Mouse (Mus musculus): ENCODE data around the gene Ppp5c. TPM values are rescaled to one million over a fixed set of nuclear protein-coding genes. Genes with fewer than 3 reads are reported as not detected.

The Ppp5c gene
- polyA plus RNA-seq, 1 experiment from 2014 or later: 101 TPM

DNA sequence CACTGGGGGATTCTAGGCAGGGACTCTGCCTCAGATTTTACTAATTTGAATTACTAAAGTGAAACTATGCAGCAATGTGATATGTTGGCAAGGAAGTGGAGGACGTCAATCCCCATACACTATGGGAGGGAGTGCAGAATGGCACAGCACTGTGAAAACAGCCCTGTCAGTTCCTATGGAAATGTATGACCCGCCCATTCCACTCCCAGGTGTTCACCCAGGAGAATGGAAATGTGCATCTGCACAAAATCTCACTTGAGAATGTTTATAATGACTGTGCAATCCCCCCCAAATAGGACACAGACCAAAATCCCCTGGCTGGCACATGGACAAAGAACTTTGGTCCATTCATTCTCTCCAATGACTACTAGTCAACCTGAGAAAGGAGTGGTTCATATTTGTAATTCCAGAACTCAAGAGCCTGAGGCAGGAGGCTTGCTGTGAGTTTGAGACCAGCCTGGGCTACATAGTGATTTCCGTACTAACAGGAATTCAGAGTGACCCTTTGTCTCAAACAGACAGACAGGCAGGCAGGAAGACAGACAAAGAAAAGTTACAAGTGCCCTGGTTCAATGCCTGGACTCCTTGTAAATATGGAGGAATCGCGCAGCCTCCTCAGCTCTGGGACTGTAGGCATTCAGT, 19.4 kb upstream of the Ppp5c start:
- WGBS: 90% methylated on average over 5 of the region's 5 CpGs
- H3K27me3 ChIP-seq (replicated peaks; ENCODE audit: control insufficient read depth, insufficient read depth, low read length): no peaks in the 10 kb centered on the region
- no peak overlapping the region for H3K4me3 ChIP-seq (ENCODE audit: low read depth, low read length)

DNA sequence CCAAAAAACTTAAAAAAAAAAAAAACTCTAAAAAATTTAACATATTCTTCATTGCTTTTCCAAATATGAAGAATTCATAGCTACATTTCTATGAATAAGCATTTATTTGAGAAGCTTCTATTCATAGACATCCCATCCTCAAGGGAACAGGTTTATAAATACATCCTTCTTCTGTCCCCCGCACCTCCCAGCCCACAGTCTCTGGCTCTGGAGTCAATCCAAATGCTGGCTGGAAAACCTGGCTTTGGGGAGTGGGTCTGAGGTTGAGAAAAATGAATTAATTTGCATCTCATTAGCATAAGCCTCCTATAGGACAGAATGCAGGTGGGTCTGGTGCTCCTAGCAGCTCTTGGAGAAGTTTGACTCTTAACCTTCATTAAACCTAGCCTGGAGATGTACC, 18.0 kb upstream of the Ppp5c start:
- Histone ChIP-seq H3K4me2 (ENCODE audit: low read length) (no peak overlapping the region), H3K9ac (ENCODE audit: low read length) (no peak overlapping the region), H3K4me1 (replicated peaks; ENCODE audit: control insufficient read depth, insufficient read depth, low read length) (no peaks in the 10 kb centered on the region), H3K36me3 (ENCODE audit: control insufficient read depth, insufficient read depth, low read length) (peaks cover 78% of the 10 kb centered on the region), H3K27ac (ENCODE audit: low read depth) (no peak overlapping the region), H3K27me3 (replicated peaks; ENCODE audit: control insufficient read depth, insufficient read depth, low read length) (no peaks in the 10 kb centered on the region), H3K9me3 (ENCODE audit: control insufficient read depth, low read length) (no peaks in the 10 kb centered on the region), H3K4me3 (ENCODE audit: low read depth, low read length) (no peak overlapping the region)
- ATAC-seq (replicated peaks; ENCODE audit: low FRiP score, low TSS enrichment, low read depth) (no peak), DNase-seq (ENCODE audit: low spot score) (no peak)
- WGBS: 74% methylated on average over 1 of the region's 1 CpGs

More for the DNA sequence above, 19.4 kb upstream of the Ppp5c start:
- no peaks in the 10 kb centered on the region for H3K9me3 ChIP-seq (ENCODE audit: control insufficient read depth, low read length)
- no peak for ATAC-seq (replicated peaks; ENCODE audit: low FRiP score, low TSS enrichment, low read depth)
- no peaks in the 10 kb centered on the region for H3K4me1 ChIP-seq (replicated peaks; ENCODE audit: control insufficient read depth, insufficient read depth, low read length)
- no peak overlapping the region for H3K9ac ChIP-seq (ENCODE audit: low read length)
- DNase-seq (ENCODE audit: low spot score): peak; percentile 32
- no peak overlapping the region for H3K4me2 ChIP-seq (ENCODE audit: low read length)
- no peak overlapping the region for H3K27ac ChIP-seq (ENCODE audit: low read depth)
- peaks cover 78% of the 10 kb centered on the region for H3K36me3 ChIP-seq (ENCODE audit: control insufficient read depth, insufficient read depth, low read length)

DNA sequence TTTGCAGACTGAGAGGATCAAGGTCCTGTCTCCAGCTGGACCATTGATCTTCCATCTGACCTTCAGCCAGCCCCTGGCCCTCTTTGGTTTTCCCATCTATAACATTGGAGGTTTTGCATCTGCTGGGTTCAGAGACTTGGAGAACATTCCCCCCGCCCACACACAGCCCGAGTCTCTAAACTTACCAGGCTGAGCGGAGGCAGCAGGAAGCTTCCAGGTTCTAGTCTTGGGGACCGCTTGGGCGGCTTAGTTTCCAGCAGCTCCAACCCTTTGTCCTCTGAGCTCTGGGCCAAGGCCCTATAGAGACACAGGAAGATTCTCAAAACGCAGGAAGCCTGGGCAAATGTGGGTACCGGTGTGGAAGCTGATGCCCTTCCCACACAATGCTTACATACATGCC, 11.6 kb upstream of the Ppp5c start:
- 95% methylated on average over 7 of the region's 7 CpGs for WGBS
- H3K4me3 ChIP-seq (ENCODE audit: low read depth, low read length): no peak overlapping the region
- H3K27me3 ChIP-seq (replicated peaks; ENCODE audit: control insufficient read depth, insufficient read depth, low read length): no peaks in the 10 kb centered on the region
- no peak overlapping the region for H3K9ac ChIP-seq (ENCODE audit: low read length)
- H3K4me1 ChIP-seq (replicated peaks; ENCODE audit: control insufficient read depth, insufficient read depth, low read length): no peaks in the 10 kb centered on the region
- H3K4me2 ChIP-seq (ENCODE audit: low read length): no peak overlapping the region
- peaks cover 95% of the 10 kb centered on the region for H3K36me3 ChIP-seq (ENCODE audit: control insufficient read depth, insufficient read depth, low read length)
- DNase-seq (ENCODE audit: low spot score): no peak
- no peak overlapping the region for H3K27ac ChIP-seq (ENCODE audit: low read depth)
- no peak for ATAC-seq (replicated peaks; ENCODE audit: low FRiP score, low TSS enrichment, low read depth)
- no peaks in the 10 kb centered on the region for H3K9me3 ChIP-seq (ENCODE audit: control insufficient read depth, low read length)

DNA sequence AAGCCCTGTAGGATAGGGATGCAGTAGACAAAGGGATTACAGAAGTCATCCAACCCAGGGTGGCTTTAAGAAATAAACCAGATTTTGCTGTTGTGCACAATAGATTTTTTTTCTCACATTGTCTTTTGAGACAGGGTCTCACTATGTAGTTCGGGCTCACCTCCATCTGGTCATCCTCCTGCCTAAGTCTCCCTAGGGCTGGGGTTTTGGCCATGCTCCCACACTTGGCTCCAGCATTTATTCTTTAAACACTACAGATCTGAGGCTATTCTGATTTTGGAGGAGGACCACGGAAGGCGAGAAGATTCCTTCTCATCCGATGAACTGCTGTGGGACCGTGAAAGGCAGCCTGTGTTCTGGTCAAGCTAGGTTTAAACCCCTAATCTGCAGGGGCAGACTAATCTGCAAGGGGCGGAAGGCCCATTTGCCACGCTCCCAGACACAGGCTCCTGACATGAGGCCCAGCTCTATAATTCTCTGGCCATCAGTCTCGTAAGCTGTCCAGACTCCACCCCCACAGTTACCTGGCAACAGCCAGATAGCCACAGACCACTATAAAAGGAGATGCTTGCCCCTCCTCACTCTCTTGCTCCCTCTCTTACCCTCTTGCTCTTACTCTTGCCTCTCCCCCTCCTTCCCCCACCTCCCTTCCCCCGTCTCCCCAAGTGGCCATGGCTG, 10.4 kb upstream of the Ppp5c start:
- Histone ChIP-seq H3K4me2 (ENCODE audit: low read length) (no peak overlapping the region), H3K9me3 (ENCODE audit: control insufficient read depth, low read length) (no peaks in the 10 kb centered on the region), H3K27ac (ENCODE audit: low read depth) (no peak overlapping the region), H3K4me1 (replicated peaks; ENCODE audit: control insufficient read depth, insufficient read depth, low read length) (no peaks in the 10 kb centered on the region), H3K27me3 (replicated peaks; ENCODE audit: control insufficient read depth, insufficient read depth, low read length) (no peaks in the 10 kb centered on the region), H3K36me3 (ENCODE audit: control insufficient read depth, insufficient read depth, low read length) (peaks cover 95% of the 10 kb centered on the region), H3K9ac (ENCODE audit: low read length) (no peak overlapping the region), H3K4me3 (ENCODE audit: low read depth, low read length) (no peak overlapping the region)
- DNase-seq (ENCODE audit: low spot score): no peak
- no peak for ATAC-seq (replicated peaks; ENCODE audit: low FRiP score, low TSS enrichment, low read depth)
- 52% methylated on average over 9 of the region's 9 CpGs for WGBS

DNA sequence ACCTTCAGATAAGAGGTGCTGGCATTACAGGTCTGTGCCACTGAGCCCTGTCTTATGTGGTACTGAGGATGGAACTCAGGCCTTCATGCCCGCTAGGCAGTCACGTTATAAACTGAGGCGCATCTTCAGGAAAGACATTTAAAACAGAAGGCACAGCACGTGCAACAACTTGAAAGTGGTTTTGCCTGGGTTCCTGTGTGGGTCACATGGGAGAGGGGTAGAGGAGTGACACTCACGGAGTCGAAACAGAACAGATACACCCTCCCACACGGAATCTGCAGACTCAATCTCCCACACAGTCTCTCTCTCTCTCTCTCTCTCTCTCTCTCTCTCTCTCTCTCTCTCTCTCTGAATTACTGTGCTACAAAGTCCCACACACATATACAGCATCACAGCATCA, 2.5 kb upstream of the Ppp5c start:
- WGBS: 66% methylated on average over 7 of the region's 7 CpGs
- no peak for ATAC-seq (replicated peaks; ENCODE audit: low FRiP score, low TSS enrichment, low read depth)

DNA sequence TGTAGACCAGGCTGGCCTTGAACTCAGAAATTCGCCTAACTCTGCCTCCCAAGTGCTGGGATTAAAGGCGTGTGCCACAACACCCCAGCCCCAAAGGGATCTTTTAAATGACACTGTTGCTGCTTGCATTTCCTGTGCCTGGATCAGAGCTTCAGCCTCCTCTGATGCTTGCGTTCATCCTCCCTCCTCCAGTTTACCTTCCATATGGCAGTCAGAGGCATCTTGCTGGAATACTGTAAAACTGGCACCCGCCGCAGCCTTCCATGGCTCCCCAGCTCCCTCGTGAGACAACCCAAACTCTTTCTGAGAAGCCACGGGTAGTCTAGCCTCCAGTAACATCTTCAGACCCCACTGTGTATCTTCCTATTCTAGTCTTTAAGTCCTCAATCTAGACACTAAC, 1.2 kb upstream of the Ppp5c start:
- 73% methylated on average over 7 of the region's 7 CpGs for WGBS
- DNase-seq (ENCODE audit: low spot score): no peak
- H3K9ac ChIP-seq (ENCODE audit: low read length): no peak overlapping the region
- no peak overlapping the region for H3K4me2 ChIP-seq (ENCODE audit: low read length)
- H3K4me3 ChIP-seq (ENCODE audit: low read depth, low read length): no peak overlapping the region
- no peak overlapping the region for H3K27ac ChIP-seq (ENCODE audit: low read depth)
- H3K9me3 ChIP-seq (ENCODE audit: control insufficient read depth, low read length): no peaks in the 10 kb centered on the region
- H3K27me3 ChIP-seq (replicated peaks; ENCODE audit: control insufficient read depth, insufficient read depth, low read length): no peaks in the 10 kb centered on the region
- H3K36me3 ChIP-seq (ENCODE audit: control insufficient read depth, insufficient read depth, low read length): peaks cover 41% of the 10 kb centered on the region
- H3K4me1 ChIP-seq (replicated peaks; ENCODE audit: control insufficient read depth, insufficient read depth, low read length): peaks cover 25% of the 10 kb centered on the region
- ATAC-seq (replicated peaks; ENCODE audit: low FRiP score, low TSS enrichment, low read depth): no peak

More for the DNA sequence above, 2.5 kb upstream of the Ppp5c start:
- DNase-seq (ENCODE audit: low spot score): no peak
- Histone ChIP-seq H3K4me2 (ENCODE audit: low read length) (no peak overlapping the region), H3K27me3 (replicated peaks; ENCODE audit: control insufficient read depth, insufficient read depth, low read length) (no peaks in the 10 kb centered on the region), H3K4me3 (ENCODE audit: low read depth, low read length) (no peak overlapping the region), H3K9ac (ENCODE audit: low read length) (no peak overlapping the region), H3K9me3 (ENCODE audit: control insufficient read depth, low read length) (no peaks in the 10 kb centered on the region), H3K4me1 (replicated peaks; ENCODE audit: control insufficient read depth, insufficient read depth, low read length) (peaks cover 21% of the 10 kb centered on the region), H3K27ac (ENCODE audit: low read depth) (no peak overlapping the region), H3K36me3 (ENCODE audit: control insufficient read depth, insufficient read depth, low read length) (peaks cover 46% of the 10 kb centered on the region)

DNA sequence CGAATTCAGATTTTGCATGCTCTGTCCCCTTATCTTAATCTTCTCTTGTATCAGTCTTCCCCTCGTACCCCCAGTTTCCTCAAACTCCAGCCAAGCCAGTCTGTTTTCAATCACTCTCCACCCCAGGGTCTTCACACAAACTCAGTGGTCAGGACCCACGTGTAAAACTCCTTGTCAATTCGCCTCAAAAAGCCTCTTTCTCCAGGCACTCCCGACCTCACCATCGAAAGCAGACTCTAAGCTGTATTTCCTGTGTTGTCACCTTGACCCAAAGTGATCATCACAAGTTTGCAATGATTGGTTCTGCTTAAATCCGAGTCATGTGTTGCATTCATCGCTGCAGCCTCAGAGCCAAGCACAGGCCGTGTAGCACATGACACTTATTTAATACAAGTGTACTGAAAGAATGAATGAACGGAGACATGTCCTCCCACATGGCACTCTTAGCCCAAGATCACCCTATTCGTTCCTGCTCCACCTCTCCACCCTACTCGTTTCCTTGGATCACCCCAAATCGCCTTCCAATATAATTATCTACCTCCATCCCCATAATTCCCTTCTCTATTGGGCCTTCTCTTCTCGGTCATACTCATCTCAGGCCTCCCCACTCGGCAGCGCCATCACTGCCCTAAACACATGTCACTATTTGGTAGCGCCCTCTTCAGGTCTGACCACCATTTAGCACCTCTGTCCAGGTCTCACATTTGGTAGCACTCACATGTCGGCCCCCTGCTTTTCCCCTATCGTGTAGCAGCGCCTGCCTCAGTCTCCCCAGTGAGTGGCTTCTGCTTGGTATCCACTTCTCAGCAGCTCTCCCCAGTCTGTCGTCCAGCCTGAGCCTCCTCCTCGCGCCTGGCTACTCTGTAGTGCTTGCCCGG, 775 bp downstream of the Ppp5c start:
- 7% methylated on average over 24 of the region's 24 CpGs for WGBS
- H3K4me3 ChIP-seq (ENCODE audit: low read depth, low read length): peak overlapping the region; percentile 77
- peaks cover 25% of the 10 kb centered on the region for H3K4me1 ChIP-seq (replicated peaks; ENCODE audit: control insufficient read depth, insufficient read depth, low read length)
- no peaks in the 10 kb centered on the region for H3K27me3 ChIP-seq (replicated peaks; ENCODE audit: control insufficient read depth, insufficient read depth, low read length)
- H3K36me3 ChIP-seq (ENCODE audit: control insufficient read depth, insufficient read depth, low read length): peaks cover 39% of the 10 kb centered on the region
- ATAC-seq (replicated peaks; ENCODE audit: low FRiP score, low TSS enrichment, low read depth) (peak; percentile 63; the same call in 1 of the 2 replicates), DNase-seq (ENCODE audit: low spot score) (no peak)
- H3K27ac ChIP-seq (ENCODE audit: low read depth): peak overlapping the region; percentile 52; the same call in 1 of the 2 replicates
- peak overlapping the region; percentile 73 for H3K9ac ChIP-seq (ENCODE audit: low read length)
- no peaks in the 10 kb centered on the region for H3K9me3 ChIP-seq (ENCODE audit: control insufficient read depth, low read length)
- H3K4me2 ChIP-seq (ENCODE audit: low read length): peak overlapping the region; percentile 70

DNA sequence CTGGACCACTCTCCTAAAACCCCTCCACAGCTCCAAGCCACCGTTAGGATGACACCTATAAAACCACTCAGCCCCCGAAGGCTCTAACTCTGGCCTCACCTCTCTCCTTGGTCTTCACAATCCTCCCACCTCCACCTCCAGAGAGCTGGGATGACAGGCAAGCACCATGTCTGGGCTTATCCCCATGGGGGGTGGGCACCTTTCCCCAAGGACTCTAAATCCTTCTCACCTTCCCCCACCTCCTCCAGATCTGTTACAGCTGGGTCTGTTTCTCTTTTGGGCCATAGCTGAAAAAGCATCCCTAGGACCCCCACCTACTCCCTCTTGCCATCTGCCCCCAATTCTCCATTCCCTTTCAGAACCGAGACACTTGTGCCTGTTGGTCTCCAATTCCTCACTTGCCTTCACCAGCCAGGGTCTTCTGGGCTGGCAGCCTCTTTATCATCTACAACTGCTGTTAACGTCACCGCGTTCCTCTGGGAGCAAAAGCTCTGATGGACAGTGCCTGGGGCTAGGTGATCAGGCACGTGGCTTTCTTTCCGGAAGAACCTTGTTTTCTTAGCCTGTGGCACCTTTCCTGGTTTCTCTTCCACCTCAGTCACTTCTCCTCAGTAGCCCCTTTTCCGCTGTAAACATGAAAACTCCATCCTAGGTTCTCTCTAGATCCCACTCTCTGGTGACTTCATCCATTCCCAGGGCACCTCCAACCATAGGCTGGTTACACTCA, 1.7 kb downstream of the Ppp5c start:
- Histone ChIP-seq H3K27me3 (replicated peaks; ENCODE audit: control insufficient read depth, insufficient read depth, low read length) (no peaks in the 10 kb centered on the region), H3K9ac (ENCODE audit: low read length) (no peak overlapping the region), H3K36me3 (ENCODE audit: control insufficient read depth, insufficient read depth, low read length) (peaks cover 40% of the 10 kb centered on the region), H3K4me3 (ENCODE audit: low read depth, low read length) (no peak overlapping the region), H3K4me1 (replicated peaks; ENCODE audit: control insufficient read depth, insufficient read depth, low read length) (peaks cover 25% of the 10 kb centered on the region), H3K9me3 (ENCODE audit: control insufficient read depth, low read length) (no peaks in the 10 kb centered on the region), H3K4me2 (ENCODE audit: low read length) (peak overlapping the region; percentile 70), H3K27ac (ENCODE audit: low read depth) (no peak overlapping the region)
- ATAC-seq (replicated peaks; ENCODE audit: low FRiP score, low TSS enrichment, low read depth) (no peak), DNase-seq (ENCODE audit: low spot score) (no peak)
- 77% methylated on average over 9 of the region's 9 CpGs for WGBS

Measured in intestine, embryonic 14.5 days (tissue).